Comparison of ENCODE assay signal across 8 mouse cellular contexts in the genomic region with DNA sequence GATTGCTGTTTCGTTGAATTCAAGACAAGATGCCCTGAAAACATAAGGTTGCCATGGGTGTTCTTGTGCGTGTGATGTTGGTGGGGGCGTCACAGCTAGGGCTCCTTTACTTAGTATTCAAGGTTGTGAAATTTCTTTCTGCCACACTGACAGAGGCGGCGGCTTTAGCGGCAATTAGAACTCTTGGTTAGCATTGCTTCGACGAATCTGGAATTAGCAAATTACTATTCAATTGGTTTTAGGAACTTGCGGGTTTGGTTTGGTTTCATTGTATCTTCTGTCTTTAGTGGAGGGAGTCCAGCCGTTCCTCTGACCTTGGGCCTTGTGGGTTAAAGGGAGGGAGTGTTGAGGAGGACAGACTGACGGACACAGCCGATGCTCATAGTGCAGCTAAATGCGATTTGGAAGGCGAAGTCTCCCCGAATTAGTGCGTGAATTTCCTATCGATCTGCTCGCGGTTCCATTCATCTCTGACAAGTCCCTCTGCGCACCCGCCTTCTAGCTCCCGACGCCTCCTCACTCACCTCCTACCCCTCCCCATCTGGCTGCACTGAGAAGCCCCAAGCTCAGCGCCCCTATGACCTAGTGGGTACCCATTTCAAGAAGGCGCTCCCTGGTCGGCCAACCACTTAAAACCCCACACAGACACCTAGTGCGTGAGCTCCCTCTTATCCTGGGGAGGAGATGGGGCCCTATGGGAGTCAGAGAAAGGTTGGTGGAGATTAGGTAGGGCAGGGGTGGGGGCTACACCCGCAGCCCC. TPM values are rescaled to one million over a fixed set of nuclear protein-coding genes. Genes with fewer than 3 reads are reported as not detected.
A peak's percentile ranks its signal among the peaks of the same experiment; 100 is the strongest.
DNase-seq lines count a peak whose midpoint lies in the region; ATAC-seq and TF ChIP-seq lines count a peak whose summit lies in the region.

TSS of gene Hoxb4 (plus strand) at position 660 of the 760 bp plus-strand sequence.

- TF ChIP-seq EP300 in ES-Bruce4 (IDR thresholded peaks at IDR 0.05; ENCODE audit: insufficient read depth, low read depth, low read length): no peak

- no peak for ATAC-seq in forebrain, embryonic 15.5 days (replicated peaks)
- ATAC-seq in liver, embryonic 13.5 days (ENCODE audit: low read depth): no peak

- peaks cover 67% of the 10 kb centered on the region for H3K27me3 ChIP-seq in ES-Bruce4 (ENCODE audit: control insufficient read depth, insufficient read depth, low read length, poor library complexity, severe bottlenecking)
- peaks cover 98% of the 10 kb centered on the region for H3K27me3 ChIP-seq in forebrain, embryonic 15.5 days
- peaks cover 99% of the 10 kb centered on the region for H3K27me3 ChIP-seq in liver, embryonic 13.5 days

- DNase-seq in embryo, embryonic 10 days (ENCODE audit: low spot score): peak; percentile 78
- DNase-seq in embryo, embryonic 10.5 days (ENCODE audit: low spot score): no peak
- DNase-seq in liver, embryonic 13.5 days: no peak
- DNase-seq in ovary, adult 18-20 months (ENCODE audit: low spot score): no peak
- no peak for DNase-seq in left cerebral cortex, postnatal 4 days
- DNase-seq in yolk sac, embryonic 10.5 days (ENCODE audit: low spot score): no peak

- intact Hi-C loops in left cerebral cortex, postnatal 4 days (cut with DNase I): no loop called here

- H3K4me2 ChIP-seq in forebrain, embryonic 15.5 days (replicated peaks): peak within 1 kb of the TSS; percentile 14; the same call in 1 of the 2 replicates
- peak within 1 kb of the TSS; percentile 56 for H3K4me2 ChIP-seq in liver, embryonic 13.5 days

- no peaks in the 10 kb centered on the region for H3K4me1 ChIP-seq in ES-Bruce4 (ENCODE audit: control insufficient read depth, insufficient read depth, low read length)
- peaks cover 5% of the 10 kb centered on the region for H3K4me1 ChIP-seq in forebrain, embryonic 15.5 days
- 0 out of 2 replicates have a peak, but pooled peaks cover 6% of the 10 kb centered on the region for H3K4me1 ChIP-seq in liver, embryonic 13.5 days (replicated peaks)

- no peak within 1 kb of the TSS for H3K27ac ChIP-seq in ES-Bruce4 (ENCODE audit: insufficient read depth, low read length)
- H3K27ac ChIP-seq in forebrain, embryonic 15.5 days (replicated peaks): no peak within 1 kb of the TSS
- H3K27ac ChIP-seq in liver, embryonic 13.5 days: peak within 1 kb of the TSS; percentile 78

- TF ChIP-seq POLR2A in ES-Bruce4 (IDR thresholded peaks at IDR 0.05; ENCODE audit: insufficient read depth, low read length): no peak

- 2% methylated on average over 28 of the region's 28 CpGs for WGBS in forebrain, embryonic 15.5 days
- WGBS in liver, embryonic 13.5 days (ENCODE audit: insufficient replicate concordance): 7% methylated on average over 28 of the region's 28 CpGs

- peak within 1 kb of the TSS; percentile 66 for H3K9ac ChIP-seq in ES-Bruce4 (ENCODE audit: low read depth, poor library complexity, severe bottlenecking)
- no peak within 1 kb of the TSS for H3K9ac ChIP-seq in forebrain, embryonic 15.5 days (replicated peaks)
- H3K9ac ChIP-seq in liver, embryonic 13.5 days: peak within 1 kb of the TSS; percentile 58

- peak within 1 kb of the TSS; percentile 61 for H3K4me3 ChIP-seq in ES-Bruce4 (ENCODE audit: low read depth, low read length)
- peak within 1 kb of the TSS; percentile 10 for H3K4me3 ChIP-seq in forebrain, embryonic 15.5 days
- peak within 1 kb of the TSS; percentile 53 for H3K4me3 ChIP-seq in liver, embryonic 13.5 days (replicated peaks)

- no peak for TF ChIP-seq CTCF in ES-Bruce4 (IDR thresholded peaks at IDR 0.05; ENCODE audit: low read depth, low read length)

- no peaks in the 10 kb centered on the region for H3K36me3 ChIP-seq in ES-Bruce4 (ENCODE audit: control insufficient read depth, insufficient read depth, low read length, poor library complexity, severe bottlenecking)
- H3K36me3 ChIP-seq in forebrain, embryonic 15.5 days: no peaks in the 10 kb centered on the region
- H3K36me3 ChIP-seq in liver, embryonic 13.5 days: no peaks in the 10 kb centered on the region

- no peaks in the 10 kb centered on the region for H3K9me3 ChIP-seq in ES-Bruce4 (replicated peaks; ENCODE audit: control insufficient read depth, insufficient read depth, low read length, poor library complexity, severe bottlenecking)
- no peaks in the 10 kb centered on the region for H3K9me3 ChIP-seq in forebrain, embryonic 15.5 days
- no peaks in the 10 kb centered on the region for H3K9me3 ChIP-seq in liver, embryonic 13.5 days (replicated peaks)

RNA-seq across cellular contexts. Expression of gene Hoxb4, which starts in this region (rescaled TPM):
- 0.35 and 0.70 TPM in 2 replicates for polyA plus RNA-seq in ES-Bruce4 (2011; ENCODE audit: insufficient read depth, insufficient read length, low read depth, missing spikeins)
- not detected in 2 replicates for polyA plus RNA-seq in forebrain, embryonic 15.5 days (2015; fragmentation: Nextera tagmentation; extraction: Ambion mirVana)
- 0.16 and 0.20 TPM in 2 replicates for polyA plus RNA-seq in liver, embryonic 13.5 days (2015; fragmentation: Nextera tagmentation; extraction: Ambion mirVana)
- not detected for total RNA-seq in left cerebral cortex, postnatal 4 days (2021)

Comparison
In these comparisons a context has a peak if more than half of its experiments do, and no peak if none do; other contexts are left out.
1. H3K4me3 ChIP-seq: peak in every context shown above with its lines; median percentile 61 in ES-Bruce4; 53 in liver, embryonic 13.5 days; 10 in forebrain, embryonic 15.5 days.